Mouse (Mus musculus) hindbrain, embryonic 16.5 days (tissue): ENCODE measurements around the gene Trappc6b. TPM values are rescaled to one million over a fixed set of nuclear protein-coding genes. Genes with fewer than 3 reads are reported as not detected.
"Not testable (repeated sequence)": the region's sequence is repeated elsewhere in the genome, so short reads cannot be mapped to it uniquely, and the experiment has no call there.

Experiments used
- ATAC-seq: fragments of 200-750 bp; cut with Nextera tagmentation; 2 replicates; pipeline ENCODE4 v1.8.0; 2017; ENCODE audit warnings: moderate TSS enrichment, moderate library complexity
- H3K27ac ChIP-seq: fragments of 300-500 bp; sonication (generic); 2 replicates; pipeline ENCODE4 v1.5.1; 2014; ENCODE audit warnings: low read depth, mild to moderate bottlenecking, control low read depth, low read length, moderate library complexity
- H3K27me3 ChIP-seq: fragments of 300-500 bp; sonication (generic); replicated peaks from 2 replicates; pipeline ENCODE4 v1.6.1; 2014; ENCODE audit warnings: low read length; ENCODE audit not compliant: control insufficient read depth, insufficient read depth
- H3K36me3 ChIP-seq: fragments of 300-500 bp; sonication (generic); 2 replicates; pipeline ENCODE4 v1.6.1; 2014; ENCODE audit warnings: mild to moderate bottlenecking, low read length, moderate library complexity, mixed read lengths; ENCODE audit not compliant: control insufficient read depth, insufficient read depth
- H3K4me1 ChIP-seq: fragments of 300-500 bp; sonication (generic); 2 replicates; pipeline ENCODE4 v1.6.1; 2014; ENCODE audit warnings: low read depth, low read length; ENCODE audit not compliant: control insufficient read depth, insufficient read depth
- H3K4me2 ChIP-seq: fragments of 300-500 bp; sonication (generic); 2 replicates; pipeline ENCODE4 v1.6.1; 2014; ENCODE audit warnings: mild to moderate bottlenecking, low read length, control low read depth, moderate library complexity
- H3K4me3 ChIP-seq: fragments of 300-500 bp; sonication (generic); 2 replicates; pipeline ENCODE4 v1.5.1; 2014; ENCODE audit warnings: mild to moderate bottlenecking, low read length, control low read depth, moderate library complexity
- H3K9ac ChIP-seq: fragments of 300-500 bp; sonication (generic); 2 replicates; pipeline ENCODE4 v1.6.1; 2014; ENCODE audit warnings: low read depth, mild to moderate bottlenecking, control low read depth, low read length, moderate library complexity
- H3K9me3 ChIP-seq: fragments of 300-500 bp; sonication (generic); 2 replicates; pipeline ENCODE4 v1.6.1; 2014; ENCODE audit warnings: mild to moderate bottlenecking, low read length, moderate library complexity; ENCODE audit not compliant: control insufficient read depth
- WGBS: fragments of 180-500 bp; shearing (Covaris S2); extraction: QIAGEN DNeasy Blood & Tissue Kit; methylation state at CpG from one replicate; pipeline ENCODE4 v1.1.7; 2014; 5-methylcytosine and 5-hydroxymethylcytosine counted together
- polyA plus RNA-seq: library from polyadenylated mRNA; unstranded; fragments of >200 nt; fragmentation: Nextera tagmentation; extraction: Ambion mirVana; gene quantifications from 2 replicates; pipeline ENCODE4 v1.2.1, GENCODE M21; 2015

Trappc6b gene
- polyA plus RNA-seq, 1 experiment from 2014 or later = 173 TPM

GRCm38 (mm10) chr12:59064837-59065236 lies 3.6 kb upstream of the Trappc6b start:
- Histone ChIP-seq H3K27me3 (no peaks in the 10 kb centered on the region), H3K4me3 (no peak overlapping the region), H3K9me3 (no peaks in the 10 kb centered on the region), H3K4me2 (no peak overlapping the region), H3K9ac (no peak overlapping the region), H3K36me3 (peaks cover 9% of the 10 kb centered on the region), H3K27ac (no peak overlapping the region), H3K4me1 (peaks cover 18% of the 10 kb centered on the region)
- no peak for ATAC-seq
- WGBS = 84% methylated on average over 8 of the region's 8 CpGs

- Histone ChIP-seq H3K4me3 (peak overlapping the region; percentile 85), H3K27me3 (no peaks in the 10 kb centered on the region), H3K4me2 (peak overlapping the region; percentile 71), H3K27ac (peak overlapping the region; percentile 98), H3K36me3 (0 out of 2 replicates have a peak, but pooled peaks cover 4% of the 10 kb centered on the region), H3K9me3 (no peaks in the 10 kb centered on the region), H3K4me1 (peaks cover 17% of the 10 kb centered on the region), H3K9ac (peak overlapping the region; percentile 94)
- ATAC-seq = no peak
- WGBS = 63% methylated on average over 4 of the region's 4 CpGs
Measured at GRCm38 (mm10) chr12:59060322-59060721, 950 bp downstream of the Trappc6b start.

DNA sequence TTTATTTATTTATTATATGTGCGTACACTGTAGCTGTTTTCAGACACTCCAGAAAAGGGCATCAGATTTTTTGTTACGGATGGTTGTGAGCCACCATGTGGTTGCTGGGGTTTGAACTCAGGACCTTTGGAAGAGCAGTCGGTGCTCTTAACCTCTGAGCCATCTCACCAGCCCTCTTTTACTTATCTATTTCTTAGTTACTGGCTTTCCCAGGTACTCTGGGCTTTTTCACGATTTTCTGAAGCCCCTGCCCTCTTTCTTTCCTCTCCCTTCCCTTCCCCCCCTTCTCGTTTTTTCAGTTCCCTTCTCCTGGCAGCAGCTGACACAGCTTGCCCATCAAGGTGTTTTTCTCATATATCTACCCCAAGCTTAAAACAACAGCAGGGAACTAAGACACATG lies 3.0 kb downstream of the Trappc6b start:
- 91% methylated on average over 5 of the region's 5 CpGs for WGBS
- not testable (repeated sequence) for H3K27ac ChIP-seq, H3K9ac ChIP-seq, H3K9me3 ChIP-seq, H3K36me3 ChIP-seq, ATAC-seq, H3K27me3 ChIP-seq, H3K4me2 ChIP-seq, H3K4me3 ChIP-seq
- H3K4me1 ChIP-seq = peaks cover 17% of the 10 kb centered on the region

- 98% methylated on average over 11 of the region's 11 CpGs for WGBS
- no peak overlapping the region for H3K27ac ChIP-seq
- 0 out of 2 replicates have a peak, but pooled peaks cover 4% of the 10 kb centered on the region for H3K36me3 ChIP-seq
- peaks cover 17% of the 10 kb centered on the region for H3K4me1 ChIP-seq
- H3K9ac ChIP-seq = no peak overlapping the region
- H3K4me3 ChIP-seq = no peak overlapping the region
- no peaks in the 10 kb centered on the region for H3K9me3 ChIP-seq
- no peaks in the 10 kb centered on the region for H3K27me3 ChIP-seq
- ATAC-seq = no peak
- no peak overlapping the region for H3K4me2 ChIP-seq
Measured at GRCm38 (mm10) chr12:59056222-59056621, 5.0 kb downstream of the Trappc6b start.

DNA sequence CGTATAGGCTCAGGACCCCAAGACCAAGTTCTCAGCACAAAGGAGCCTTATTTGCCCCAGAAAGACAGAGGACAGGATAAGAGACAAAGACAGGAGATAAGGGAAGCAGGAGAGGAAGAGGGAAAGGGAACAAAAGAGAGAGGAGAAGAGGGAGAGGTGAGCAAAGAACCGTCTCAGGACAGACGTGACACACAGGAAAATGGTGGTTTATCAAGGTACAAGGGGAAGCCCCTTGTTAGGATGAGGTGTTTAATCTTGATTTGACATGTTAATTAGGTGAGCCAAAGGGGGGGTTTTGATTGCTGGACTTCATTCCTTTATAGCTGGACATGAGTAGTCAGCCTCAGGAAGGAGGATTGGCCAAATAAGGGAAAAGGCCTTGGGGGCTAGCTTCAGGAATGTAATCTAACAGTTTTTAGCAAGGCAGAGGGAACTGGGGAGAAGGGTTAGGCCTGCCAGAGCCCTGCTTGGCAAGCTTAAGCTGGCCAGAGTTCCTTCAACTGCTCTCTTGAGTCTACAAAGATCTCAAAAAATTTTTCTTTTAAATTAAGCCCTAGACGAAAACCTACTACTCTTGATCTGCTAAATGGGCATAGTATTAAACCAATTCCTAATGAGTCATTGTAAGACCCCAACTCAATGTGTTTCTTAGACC lies 5.9 kb downstream of the Trappc6b start:
- no peak overlapping the region for H3K9ac ChIP-seq
- H3K9me3 ChIP-seq = no peaks in the 10 kb centered on the region
- H3K36me3 ChIP-seq = peaks cover 4% of the 10 kb centered on the region; the same call in 1 of the 2 replicates
- no peak for ATAC-seq
- no peak overlapping the region for H3K27ac ChIP-seq
- no peak overlapping the region for H3K4me2 ChIP-seq
- H3K4me1 ChIP-seq = peaks cover 16% of the 10 kb centered on the region
- no peak overlapping the region for H3K4me3 ChIP-seq
- no peaks in the 10 kb centered on the region for H3K27me3 ChIP-seq
- 88% methylated on average over 4 of the region's 4 CpGs for WGBS

DNA sequence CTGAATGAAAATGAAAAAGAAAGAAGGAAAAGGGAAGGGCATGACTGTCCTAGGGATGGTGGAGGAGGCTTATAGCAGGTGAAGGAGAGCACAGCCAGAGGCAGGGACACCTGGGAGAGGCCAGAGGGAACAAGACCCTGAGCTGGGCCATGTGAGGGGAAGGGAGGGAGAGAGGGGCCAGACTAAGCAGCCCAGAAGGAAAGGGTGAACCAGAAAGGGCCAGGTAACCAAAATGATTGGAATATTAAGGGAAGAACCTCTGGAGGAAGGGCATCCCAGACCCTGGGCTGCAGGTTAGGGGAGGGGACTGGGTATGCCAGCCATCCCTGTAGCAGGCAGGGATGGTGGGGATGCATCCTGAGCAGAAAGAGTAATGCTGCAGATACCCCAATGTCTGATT lies 7.3 kb downstream of the Trappc6b start:
- ATAC-seq = no peak
- Histone ChIP-seq H3K27me3 (no peaks in the 10 kb centered on the region), H3K9ac (no peak overlapping the region), H3K4me3 (no peak overlapping the region), H3K4me1 (peaks cover 3% of the 10 kb centered on the region), H3K36me3 (peaks cover 4% of the 10 kb centered on the region; the same call in 1 of the 2 replicates), H3K9me3 (no peaks in the 10 kb centered on the region), H3K27ac (no peak overlapping the region), H3K4me2 (no peak overlapping the region)

- no peaks in the 10 kb centered on the region for H3K9me3 ChIP-seq
- H3K9ac ChIP-seq = no peak overlapping the region
- no peak overlapping the region for H3K4me2 ChIP-seq
- peaks cover 3% of the 10 kb centered on the region; the same call in 1 of the 2 replicates for H3K4me1 ChIP-seq
- H3K4me3 ChIP-seq = no peak overlapping the region
- no peaks in the 10 kb centered on the region for H3K27me3 ChIP-seq
- 97% methylated on average over 5 of the region's 5 CpGs for WGBS
- no peak overlapping the region for H3K27ac ChIP-seq
- no peak for ATAC-seq
- peaks cover 5% of the 10 kb centered on the region; the same call in 1 of the 2 replicates for H3K36me3 ChIP-seq
Measured at GRCm38 (mm10) chr12:59053166-59053565, 8.1 kb downstream of the Trappc6b start.

GRCm38 (mm10) chr12:59052470-59052869 lies 8.8 kb downstream of the Trappc6b start:
- Histone ChIP-seq H3K9ac (no peak overlapping the region), H3K27me3 (no peaks in the 10 kb centered on the region), H3K4me1 (no peaks in the 10 kb centered on the region), H3K27ac (no peak overlapping the region), H3K9me3 (no peaks in the 10 kb centered on the region), H3K4me2 (no peak overlapping the region), H3K4me3 (no peak overlapping the region), H3K36me3 (peaks cover 6% of the 10 kb centered on the region; the same call in 1 of the 2 replicates)
- WGBS = 92% methylated on average over 3 of the region's 3 CpGs
- no peak for ATAC-seq

GRCm38 (mm10) chr12:59040851-59041250 lies 20.4 kb downstream of the Trappc6b start:
- Histone ChIP-seq H3K36me3 (peaks cover 19% of the 10 kb centered on the region), H3K9ac (no peak overlapping the region), H3K4me2 (no peak overlapping the region), H3K27me3 (no peaks in the 10 kb centered on the region), H3K4me1 (no peaks in the 10 kb centered on the region), H3K27ac (no peak overlapping the region; the same call in 1 of the 2 replicates), H3K4me3 (no peak overlapping the region), H3K9me3 (no peaks in the 10 kb centered on the region)
- WGBS = 40% methylated on average over 7 of the region's 7 CpGs
- ATAC-seq = no peak
